Mouse (Mus musculus): ENCODE data around the gene Shc3.

DNA sequence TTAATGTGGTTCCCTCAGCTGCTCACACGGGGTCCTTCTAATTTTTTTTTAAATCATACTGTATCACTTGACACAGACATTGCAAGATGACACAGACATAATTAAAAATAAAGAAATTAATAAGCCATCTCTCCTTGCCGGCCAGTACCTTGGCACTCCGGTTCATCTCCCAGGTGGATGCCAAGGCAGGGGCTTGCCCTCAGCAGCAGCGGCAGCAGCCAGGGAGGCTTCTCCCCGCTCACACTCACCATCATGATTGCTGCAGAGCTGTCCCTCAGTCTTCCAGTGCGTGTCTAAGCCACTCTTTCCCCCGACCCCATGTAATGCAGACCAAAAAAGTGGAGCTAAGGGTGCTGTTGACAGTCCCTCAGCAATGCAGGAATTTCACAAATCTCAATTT lies 33.9 kb downstream of the Shc3 start:
- no peak for TF ChIP-seq CTCF (IDR thresholded peaks at IDR 0.05; ENCODE audit: control insufficient read depth, insufficient read depth, insufficient read length)
- no peak for TF ChIP-seq USF1 (IDR thresholded peaks at IDR 0.05; ENCODE audit: low read depth)
- TF ChIP-seq FOSL1 (IDR thresholded peaks at IDR 0.05; ENCODE audit: insufficient read depth, low read length, poor library complexity, severe bottlenecking): no peak
- no peak for TF ChIP-seq CEBPB (IDR thresholded peaks at IDR 0.05; ENCODE audit: low read depth)

Measured in C2C12 (cell line).